Mouse (Mus musculus) limb, embryonic 12.5 days (tissue): ENCODE measurements around the gene Pacsin3. TPM values are rescaled to one million over a fixed set of nuclear protein-coding genes. Genes with fewer than 3 reads are reported as not detected.

Experiments
- ATAC-seq: fragments of 200-750 bp; cut with Nextera tagmentation; 2 replicates; pipeline ENCODE4 v1.8.0; 2017; ENCODE audit warnings: low read depth, moderate TSS enrichment; ENCODE audit not compliant: insufficient number of reproducible peaks, insufficient read depth, low FRiP score, low TSS enrichment
- H3K27ac ChIP-seq: fragments of 300-500 bp; sonication (generic); 2 replicates; pipeline ENCODE4 v1.5.1; 2016; ENCODE audit warnings: mild to moderate bottlenecking, moderate library complexity
- H3K27me3 ChIP-seq: fragments of 300-500 bp; sonication (generic); 2 replicates; pipeline ENCODE4 v1.6.1; 2016; ENCODE audit warnings: mild to moderate bottlenecking, moderate library complexity
- H3K36me3 ChIP-seq: fragments of 300-500 bp; sonication (generic); 2 replicates; pipeline ENCODE4 v1.6.1; 2016; ENCODE audit warnings: mild to moderate bottlenecking, moderate library complexity
- H3K4me1 ChIP-seq: fragments of 300-500 bp; sonication (generic); replicated peaks from 2 replicates; pipeline ENCODE4 v1.6.1; 2016
- H3K4me2 ChIP-seq: fragments of 300-500 bp; sonication (generic); 2 replicates; pipeline ENCODE4 v1.6.1; 2016; ENCODE audit warnings: mild to moderate bottlenecking, moderate library complexity
- H3K4me3 ChIP-seq: fragments of 300-500 bp; sonication (generic); replicated peaks from 2 replicates; pipeline ENCODE4 v1.5.1; 2016; ENCODE audit warnings: mild to moderate bottlenecking
- H3K9ac ChIP-seq: fragments of 300-500 bp; sonication (generic); replicated peaks from 2 replicates; pipeline ENCODE4 v1.6.1; 2016; ENCODE audit warnings: mild to moderate bottlenecking, moderate library complexity
- H3K9me3 ChIP-seq: fragments of 300-500 bp; sonication (generic); 2 replicates; pipeline ENCODE4 v1.6.1; 2016; ENCODE audit warnings: mild to moderate bottlenecking, moderate library complexity
- WGBS: fragments of 180-500 bp; shearing (Covaris S2); methylation state at CpG from one replicate; pipeline ENCODE4 v1.1.7; 2016; 5-methylcytosine and 5-hydroxymethylcytosine counted together
- polyA plus RNA-seq: library from polyadenylated mRNA; unstranded; fragments of >200 nt; fragmentation: Nextera tagmentation; extraction: Ambion mirVana; gene quantifications from 2 replicates; pipeline ENCODE4 v1.2.1, GENCODE M21; 2016

The Pacsin3 gene
- polyA plus RNA-seq, 1 experiment from 2014 or later = 44.8 TPM

DNA sequence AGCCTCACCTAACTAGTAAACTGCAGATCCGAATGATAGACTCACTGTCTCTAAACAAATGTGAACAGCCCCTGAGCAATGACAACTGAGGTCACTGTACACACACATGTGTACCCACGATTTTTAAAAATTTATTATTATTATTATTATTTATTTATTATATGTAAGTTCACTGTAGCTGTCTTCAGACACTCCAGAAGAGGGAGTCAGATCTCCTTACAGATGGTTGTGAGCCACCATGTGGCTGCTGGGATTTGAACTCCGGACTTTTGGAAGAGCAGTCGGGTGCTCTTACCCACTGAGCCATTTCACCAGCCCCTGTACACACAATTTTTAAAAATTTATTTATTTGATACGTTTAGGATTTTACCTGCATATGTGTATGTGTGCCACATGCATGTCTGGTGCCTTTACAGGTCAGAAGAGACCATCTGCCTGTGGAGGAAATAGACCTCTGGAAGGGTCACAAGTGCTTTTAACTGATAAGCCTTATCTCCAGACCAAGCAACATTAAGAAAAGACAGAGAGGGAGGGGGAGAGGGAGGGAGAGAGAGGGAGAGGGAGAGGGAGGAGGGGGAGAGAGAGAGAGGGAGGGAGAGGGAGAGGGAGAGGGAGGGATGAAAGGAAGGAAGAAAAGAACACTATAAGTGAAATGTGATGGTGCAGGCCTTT, 11.1 kb upstream of the Pacsin3 start:
- no peak overlapping the region for H3K27ac ChIP-seq
- no peaks in the 10 kb centered on the region for H3K36me3 ChIP-seq
- H3K4me2 ChIP-seq = no peak overlapping the region
- no peaks in the 10 kb centered on the region for H3K4me1 ChIP-seq
- no peaks in the 10 kb centered on the region for H3K9me3 ChIP-seq
- H3K9ac ChIP-seq = no peak overlapping the region
- no peaks in the 10 kb centered on the region for H3K27me3 ChIP-seq
- WGBS = 77% methylated on average over 5 of the region's 5 CpGs
- ATAC-seq = no peak
- no peak overlapping the region for H3K4me3 ChIP-seq

DNA sequence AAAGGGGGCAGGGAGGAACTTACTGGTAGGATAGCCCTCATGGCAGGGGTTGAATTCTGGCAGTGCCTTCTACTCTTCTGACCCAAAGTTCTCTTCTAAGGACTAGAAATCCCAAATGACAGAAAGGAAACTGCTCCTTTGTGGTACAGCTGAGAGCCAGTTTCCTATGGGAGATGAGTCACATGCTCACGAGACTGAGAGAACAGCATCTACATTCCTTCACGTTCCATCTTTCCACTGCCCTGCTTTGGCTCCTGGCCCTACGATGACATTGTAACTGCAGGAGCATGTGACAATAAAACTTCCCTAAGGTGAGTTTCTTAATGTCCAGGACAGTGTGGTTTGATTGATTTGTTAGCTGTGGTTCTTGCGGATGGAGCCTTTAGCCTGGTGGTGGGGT, 7.4 kb upstream of the Pacsin3 start:
- no peaks in the 10 kb centered on the region for H3K9me3 ChIP-seq
- WGBS = 91% methylated on average over 4 of the region's 4 CpGs
- no peaks in the 10 kb centered on the region for H3K27me3 ChIP-seq
- no peak overlapping the region for H3K9ac ChIP-seq
- no peak overlapping the region for H3K4me3 ChIP-seq
- no peak overlapping the region for H3K4me2 ChIP-seq
- H3K36me3 ChIP-seq = no peaks in the 10 kb centered on the region
- H3K4me1 ChIP-seq = no peaks in the 10 kb centered on the region
- no peak overlapping the region for H3K27ac ChIP-seq
- ATAC-seq = no peak

DNA sequence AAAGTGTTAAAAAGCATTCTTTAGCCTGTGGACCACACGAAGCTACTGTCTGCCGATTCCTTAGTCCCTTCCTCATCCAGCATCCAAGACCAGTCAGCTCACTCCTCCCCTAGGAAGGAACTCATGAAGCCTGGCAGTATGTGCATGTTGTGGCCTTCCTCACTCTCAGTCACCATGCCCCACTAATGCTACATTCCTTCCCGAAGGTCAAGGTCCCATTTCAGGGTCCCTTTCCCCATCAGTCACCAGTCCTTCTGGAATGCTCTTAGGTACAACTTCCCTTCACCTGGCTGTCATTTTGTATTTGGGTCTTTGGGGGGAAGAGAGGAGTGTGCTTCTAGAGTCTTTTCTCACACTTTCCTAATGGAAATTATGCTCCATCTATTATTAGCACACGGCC, 3.8 kb upstream of the Pacsin3 start:
- H3K27ac ChIP-seq = no peak overlapping the region

DNA sequence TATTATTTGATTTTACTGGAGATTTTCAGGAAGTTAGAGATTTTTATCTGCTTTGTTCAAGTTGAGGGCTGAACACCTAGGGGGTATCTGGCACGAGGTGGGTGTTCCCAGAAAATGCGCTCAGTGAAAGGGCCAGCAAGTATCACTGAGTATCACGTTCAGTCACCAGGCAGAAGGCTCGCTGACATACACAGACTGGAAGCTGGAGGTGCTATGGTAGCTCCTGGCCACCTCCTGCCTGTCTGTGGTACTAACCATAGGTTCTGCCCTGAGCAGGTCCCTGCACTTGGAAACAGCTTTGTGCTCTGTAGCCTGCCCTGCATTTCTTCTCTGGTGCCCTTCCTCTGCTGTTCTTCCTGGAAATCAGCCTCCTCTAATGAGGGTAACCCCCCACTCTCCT, 3.2 kb upstream of the Pacsin3 start:
- Histone ChIP-seq H3K4me2 (no peak overlapping the region), H3K36me3 (no peaks in the 10 kb centered on the region), H3K4me3 (no peak overlapping the region), H3K4me1 (peaks cover 22% of the 10 kb centered on the region), H3K9me3 (no peaks in the 10 kb centered on the region), H3K27me3 (peaks cover 24% of the 10 kb centered on the region), H3K27ac (no peak overlapping the region), H3K9ac (no peak overlapping the region)
- no peak for ATAC-seq
- 52% methylated on average over 4 of the region's 4 CpGs for WGBS

More for the DNA sequence above, 3.8 kb upstream of the Pacsin3 start:
- 76% methylated on average over 4 of the region's 4 CpGs for WGBS
- Histone ChIP-seq H3K9me3 (no peaks in the 10 kb centered on the region), H3K4me2 (no peak overlapping the region), H3K4me3 (no peak overlapping the region), H3K36me3 (no peaks in the 10 kb centered on the region), H3K4me1 (peaks cover 21% of the 10 kb centered on the region), H3K27me3 (peaks cover 24% of the 10 kb centered on the region), H3K9ac (no peak overlapping the region)
- no peak for ATAC-seq

- Histone ChIP-seq H3K9ac (no peak overlapping the region), H3K9me3 (no peaks in the 10 kb centered on the region), H3K4me2 (peak overlapping the region; percentile 95), H3K4me3 (no peak overlapping the region), H3K36me3 (peaks cover 4% of the 10 kb centered on the region; the same call in 1 of the 2 replicates), H3K27me3 (peaks cover 24% of the 10 kb centered on the region), H3K4me1 (peaks cover 37% of the 10 kb centered on the region), H3K27ac (no peak overlapping the region)
- ATAC-seq = no peak
- 8% methylated on average over 8 of the region's 8 CpGs for WGBS
Observed at GRCm38 (mm10) chr2:91254725-91255380, 901 bp upstream of the Pacsin3 start.

DNA sequence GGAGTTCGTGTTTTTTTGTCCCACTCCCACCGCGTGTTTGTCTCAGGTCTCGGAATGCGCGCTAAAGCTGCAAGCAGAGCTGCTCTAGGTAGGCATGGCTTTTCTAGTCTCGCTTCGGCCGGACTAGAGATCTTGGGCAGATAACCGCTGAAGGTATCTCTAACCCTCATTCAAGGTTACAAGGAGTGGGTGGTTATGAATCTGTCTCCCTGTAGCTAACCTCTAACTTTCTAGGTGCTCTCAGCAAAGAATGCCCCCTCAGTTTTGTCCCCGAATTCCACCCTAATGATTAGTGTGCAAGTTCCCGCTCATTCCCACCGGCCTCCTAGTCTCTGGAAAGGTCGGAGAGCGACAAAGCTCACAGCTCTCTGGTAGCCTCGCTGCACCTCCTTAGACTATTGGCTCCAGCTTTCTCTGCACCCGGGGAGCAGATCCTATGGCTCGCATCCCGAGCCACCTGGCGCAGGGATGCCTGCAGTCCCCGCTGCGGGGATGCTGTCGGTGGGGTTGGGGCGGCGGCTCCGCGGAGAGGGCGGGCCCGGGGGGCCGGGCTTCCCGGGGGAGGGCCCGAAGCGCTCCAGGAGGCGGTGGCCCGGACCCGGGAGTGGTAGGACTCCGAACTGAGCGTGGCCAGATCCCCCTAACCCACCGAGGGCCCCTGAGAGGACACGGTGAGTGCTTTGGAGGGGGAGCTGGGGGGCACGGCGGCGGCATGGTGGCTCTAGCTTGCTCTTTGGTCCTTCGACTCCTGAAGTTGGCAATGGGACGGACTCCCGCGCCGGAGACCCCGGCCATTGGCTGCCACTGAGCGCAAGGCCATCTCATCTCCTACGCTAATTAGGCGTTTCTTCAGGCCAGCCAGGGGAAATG, 737 bp downstream of the Pacsin3 start:
- Histone ChIP-seq H3K4me1 (peaks cover 37% of the 10 kb centered on the region), H3K9me3 (no peaks in the 10 kb centered on the region), H3K4me2 (peak overlapping the region; percentile 95), H3K4me3 (peak overlapping the region; percentile 69), H3K36me3 (peaks cover 20% of the 10 kb centered on the region), H3K27ac (peak overlapping the region; percentile 91), H3K9ac (peak overlapping the region; percentile 75), H3K27me3 (peaks cover 24% of the 10 kb centered on the region)
- ATAC-seq = peak; percentile 50
- WGBS = under 1% methylated on average over 52 of the region's 52 CpGs

DNA sequence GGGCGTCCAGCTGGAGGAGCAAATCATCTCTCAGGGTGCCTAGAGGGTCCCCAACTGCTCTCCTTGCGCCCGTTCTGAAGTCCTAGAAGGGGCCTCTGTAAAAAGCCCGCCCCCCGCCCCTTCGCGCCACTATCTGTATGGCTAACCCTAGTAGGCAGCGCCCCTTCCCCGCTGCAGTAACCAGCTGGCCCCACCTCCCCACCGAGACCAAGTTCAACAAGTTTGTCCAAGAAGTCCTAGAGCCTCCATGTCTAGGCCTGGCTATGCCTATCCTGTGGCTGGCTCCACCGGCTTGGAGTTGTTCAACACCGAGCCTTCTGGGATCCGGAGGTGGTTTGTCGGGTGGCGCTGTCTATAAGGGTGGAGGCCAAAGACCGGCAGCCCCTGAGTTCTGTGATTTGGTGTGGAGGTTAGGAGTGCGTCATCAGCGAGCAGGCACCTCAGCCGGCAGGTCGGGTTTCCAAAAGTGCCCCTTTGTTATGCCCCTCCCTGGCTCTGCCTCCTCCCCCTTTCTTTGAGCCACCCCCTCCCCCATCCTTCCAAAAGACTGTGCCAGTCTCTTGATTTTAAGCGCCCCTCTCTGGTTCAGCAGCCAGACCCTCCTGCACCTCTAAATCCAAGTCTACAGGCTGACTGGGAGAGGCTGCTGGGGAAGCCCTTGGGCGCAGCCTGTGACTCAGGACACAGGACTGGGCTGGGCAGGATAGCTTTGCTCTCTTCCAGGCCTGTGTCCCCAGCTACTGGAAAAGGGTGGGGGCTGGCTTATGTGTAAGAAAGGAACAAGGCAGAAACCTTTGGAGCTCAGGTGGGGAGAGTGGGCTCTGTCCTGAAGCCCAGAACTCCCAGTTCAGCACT, 1.6 kb downstream of the Pacsin3 start:
- peaks cover 24% of the 10 kb centered on the region for H3K27me3 ChIP-seq
- no peaks in the 10 kb centered on the region for H3K9me3 ChIP-seq
- H3K4me1 ChIP-seq = peaks cover 37% of the 10 kb centered on the region
- peak overlapping the region; percentile 75 for H3K9ac ChIP-seq
- H3K4me3 ChIP-seq = peak overlapping the region; percentile 69
- peaks cover 26% of the 10 kb centered on the region for H3K36me3 ChIP-seq
- ATAC-seq = peak; percentile 87
- peak overlapping the region; percentile 95 for H3K4me2 ChIP-seq
- peak overlapping the region; percentile 91 for H3K27ac ChIP-seq
- 2% methylated on average over 22 of the region's 22 CpGs for WGBS

GRCm38 (mm10) chr2:91258054-91258453, 2.3 kb downstream of the Pacsin3 start:
- no peaks in the 10 kb centered on the region for H3K9me3 ChIP-seq
- peak overlapping the region; percentile 91 for H3K27ac ChIP-seq
- WGBS = 74% methylated on average over 5 of the region's 5 CpGs
- 0 out of 2 replicates have a peak, but pooled peaks have one; percentile 1 for ATAC-seq
- H3K4me1 ChIP-seq = peaks cover 37% of the 10 kb centered on the region
- H3K36me3 ChIP-seq = peaks cover 33% of the 10 kb centered on the region
- peak overlapping the region; percentile 75 for H3K9ac ChIP-seq
- H3K4me3 ChIP-seq = peak overlapping the region; percentile 69
- H3K27me3 ChIP-seq = peaks cover 24% of the 10 kb centered on the region
- H3K4me2 ChIP-seq = peak overlapping the region; percentile 95

DNA sequence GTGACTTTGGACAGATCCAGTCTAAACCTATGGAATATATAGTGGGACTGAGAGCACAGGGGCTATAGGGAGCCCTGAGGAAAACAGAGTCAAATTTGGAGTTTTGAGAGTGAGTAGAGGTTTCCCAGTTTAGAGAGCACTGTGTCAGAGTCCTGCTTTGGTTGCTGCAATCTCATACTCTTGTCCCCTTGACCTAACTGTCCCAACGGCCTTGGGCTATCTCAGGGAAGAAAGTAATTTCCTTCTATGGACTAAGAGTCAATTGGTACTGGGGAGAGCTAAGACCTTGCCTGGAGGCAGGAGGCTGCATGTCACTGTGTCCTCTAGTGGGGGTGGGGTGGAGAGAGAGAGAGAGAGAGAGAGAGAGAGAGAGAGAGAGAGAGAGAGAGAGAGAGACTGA, 3.1 kb downstream of the Pacsin3 start:
- Histone ChIP-seq H3K4me3 (no peak overlapping the region), H3K4me1 (peaks cover 37% of the 10 kb centered on the region), H3K27me3 (peaks cover 24% of the 10 kb centered on the region), H3K9me3 (no peaks in the 10 kb centered on the region), H3K9ac (0 out of 2 replicates have a peak overlapping the region, but pooled peaks have one; percentile 75), H3K4me2 (peak overlapping the region; percentile 95), H3K36me3 (peaks cover 41% of the 10 kb centered on the region), H3K27ac (peak overlapping the region; percentile 91)
- ATAC-seq = no peak
- WGBS = 71% methylated on average over 1 of the region's 1 CpGs

GRCm38 (mm10) chr2:91259493-91259892, 3.7 kb downstream of the Pacsin3 start:
- peaks cover 18% of the 10 kb centered on the region for H3K27me3 ChIP-seq
- H3K4me3 ChIP-seq = no peak overlapping the region
- H3K9me3 ChIP-seq = no peaks in the 10 kb centered on the region
- H3K4me1 ChIP-seq = peaks cover 42% of the 10 kb centered on the region
- H3K27ac ChIP-seq = no peak overlapping the region
- ATAC-seq = no peak
- H3K4me2 ChIP-seq = no peak overlapping the region
- no peak overlapping the region for H3K9ac ChIP-seq
- WGBS = 93% methylated on average over 1 of the region's 1 CpGs
- peaks cover 44% of the 10 kb centered on the region for H3K36me3 ChIP-seq
